Mouse (Mus musculus) intestine, postnatal 0 days (tissue): ENCODE data around the gene Thy1. TPM values are rescaled to one million over a fixed set of nuclear protein-coding genes. Genes with fewer than 3 reads are reported as not detected.

Source experiments
- ATAC-seq: fragments of 200-750 bp; cut with Nextera tagmentation; 2 replicates; pipeline ENCODE4 v1.8.0; 2017; ENCODE audit warnings: mild to moderate bottlenecking, moderate TSS enrichment, moderate library complexity
- H3K27ac ChIP-seq: fragments of 300-500 bp; sonication (generic); 2 replicates; pipeline ENCODE4 v1.5.1; 2014; ENCODE audit warnings: mild to moderate bottlenecking, low read depth, low read length, moderate library complexity
- H3K27me3 ChIP-seq: fragments of 300-500 bp; sonication (generic); replicated peaks from 2 replicates; pipeline ENCODE4 v1.6.1; 2014; ENCODE audit warnings: low read length, mixed read lengths; ENCODE audit not compliant: control insufficient read depth, insufficient read depth
- H3K36me3 ChIP-seq: fragments of 300-500 bp; sonication (generic); 2 replicates; pipeline ENCODE4 v1.6.1; 2014; ENCODE audit warnings: mild to moderate bottlenecking, moderate library complexity; ENCODE audit not compliant: control insufficient read depth, insufficient read depth
- H3K4me1 ChIP-seq: fragments of 300-500 bp; sonication (generic); replicated peaks from 2 replicates; pipeline ENCODE4 v1.6.1; 2014; ENCODE audit warnings: antibody characterized with exemption, low read length, mixed read lengths; ENCODE audit not compliant: control insufficient read depth, insufficient read depth
- H3K4me2 ChIP-seq: fragments of 300-500 bp; sonication (generic); replicated peaks from 2 replicates; pipeline ENCODE4 v1.6.1; 2014; ENCODE audit warnings: low read depth, mild to moderate bottlenecking, moderate library complexity
- H3K4me3 ChIP-seq: fragments of 300-500 bp; sonication (generic); 2 replicates; pipeline ENCODE4 v1.5.1; 2014; ENCODE audit warnings: low read depth, low read length
- H3K9ac ChIP-seq: fragments of 300-500 bp; sonication (generic); 2 replicates; pipeline ENCODE4 v1.6.1; 2014; ENCODE audit warnings: mild to moderate bottlenecking, low read depth, low read length
- H3K9me3 ChIP-seq: fragments of 300-500 bp; sonication (generic); 2 replicates; pipeline ENCODE4 v1.6.1; 2016; ENCODE audit warnings: mixed run types; ENCODE audit not compliant: control insufficient read depth
- CTCF ChIP-seq: sonication (generic); IDR thresholded peaks from 2 replicates; pipeline ENCODE4 v1.5.1; 2016; ENCODE audit warnings: low read depth, mild to moderate bottlenecking, control low read depth, antibody characterized with exemption, moderate library complexity
- WGBS: fragments of 180-500 bp; shearing (Covaris S2); extraction: QIAGEN DNeasy Blood & Tissue Kit; methylation state at CpG from one replicate; pipeline ENCODE4 v1.1.7; 2014; 5-methylcytosine and 5-hydroxymethylcytosine counted together
- polyA plus RNA-seq: library from polyadenylated mRNA; unstranded; fragments of >200 nt; fragmentation: Nextera tagmentation; extraction: Ambion mirVana; gene quantifications from 2 replicates; pipeline ENCODE4 v1.2.1, GENCODE M21; 2015

Thy1 gene
- polyA plus RNA-seq, 1 experiment from 2014 or later: 4.9 TPM

DNA sequence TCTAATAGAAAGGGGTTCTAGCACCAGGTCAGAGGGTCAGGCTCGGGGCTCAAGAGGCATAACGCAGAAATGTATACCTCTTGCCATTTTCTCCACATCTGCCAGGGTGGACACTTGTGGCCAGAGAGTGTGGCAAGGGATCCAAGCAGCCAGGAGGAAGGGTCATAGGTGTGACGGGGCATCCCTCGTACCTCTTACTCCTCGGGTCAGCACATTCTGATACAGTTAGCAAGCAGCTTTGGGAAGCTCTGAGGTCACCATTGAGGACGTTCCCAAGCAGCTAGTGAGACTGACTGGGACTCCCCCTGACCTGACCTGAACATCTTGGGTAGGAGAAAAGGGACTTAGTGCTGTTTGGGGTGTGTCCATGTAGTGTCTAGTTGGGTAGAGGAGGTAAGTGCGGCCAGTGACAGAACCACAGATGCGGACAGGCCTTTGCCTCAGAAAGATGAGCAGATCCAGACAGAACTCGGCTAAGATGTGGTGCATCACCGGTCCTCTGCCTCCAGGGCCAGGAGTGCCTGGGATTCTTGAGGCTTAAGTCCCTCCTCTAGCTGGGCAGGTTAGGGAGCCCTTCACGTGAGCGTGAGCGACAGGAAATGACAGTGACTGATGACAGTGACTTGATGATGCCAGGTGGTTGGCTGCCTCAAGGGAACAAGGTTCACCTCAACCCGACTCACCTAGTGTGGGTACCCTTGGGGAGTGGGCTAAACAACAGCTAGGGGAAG is 27.1 kb downstream of the Thy1 start:
- no peaks in the 10 kb centered on the region for H3K4me1 ChIP-seq
- no peaks in the 10 kb centered on the region for H3K9me3 ChIP-seq
- H3K36me3 ChIP-seq: no peaks in the 10 kb centered on the region
- ATAC-seq: no peak
- no peak overlapping the region for H3K27ac ChIP-seq
- H3K9ac ChIP-seq: no peak overlapping the region
- H3K4me2 ChIP-seq: no peak overlapping the region
- WGBS: 72% methylated on average over 14 of the region's 14 CpGs
- no peaks in the 10 kb centered on the region for H3K27me3 ChIP-seq
- no peak overlapping the region for H3K4me3 ChIP-seq
- TF ChIP-seq CTCF: no peak

- Histone ChIP-seq H3K9me3 (no peaks in the 10 kb centered on the region), H3K4me2 (no peak overlapping the region), H3K4me1 (no peaks in the 10 kb centered on the region), H3K27me3 (no peaks in the 10 kb centered on the region), H3K27ac (no peak overlapping the region), H3K4me3 (no peak overlapping the region), H3K9ac (no peak overlapping the region), H3K36me3 (no peaks in the 10 kb centered on the region)
- 50% methylated on average over 8 of the region's 8 CpGs for WGBS
- ATAC-seq: no peak
- no peak for TF ChIP-seq CTCF
These were observed 27.7 kb downstream of the Thy1 start for GRCm38 (mm10) chr9:44070844-44071231.

GRCm38 (mm10) chr9:44071914-44072598 is 28.9 kb downstream of the Thy1 start:
- Histone ChIP-seq H3K27ac (no peak overlapping the region), H3K4me2 (no peak overlapping the region), H3K9ac (no peak overlapping the region), H3K36me3 (no peaks in the 10 kb centered on the region), H3K4me1 (no peaks in the 10 kb centered on the region), H3K4me3 (no peak overlapping the region), H3K9me3 (no peaks in the 10 kb centered on the region), H3K27me3 (no peaks in the 10 kb centered on the region)
- TF ChIP-seq CTCF: no peak
- no peak for ATAC-seq
- 49% methylated on average over 11 of the region's 11 CpGs for WGBS

- Histone ChIP-seq H3K9ac (no peak overlapping the region), H3K4me3 (no peak overlapping the region), H3K4me2 (no peak overlapping the region), H3K27ac (no peak overlapping the region), H3K36me3 (no peaks in the 10 kb centered on the region), H3K27me3 (no peaks in the 10 kb centered on the region), H3K9me3 (no peaks in the 10 kb centered on the region), H3K4me1 (no peaks in the 10 kb centered on the region)
- no peak for ATAC-seq
- WGBS: 37% methylated on average over 4 of the region's 4 CpGs
- no peak for TF ChIP-seq CTCF
These were observed 29.4 kb downstream of the Thy1 start for GRCm38 (mm10) chr9:44072599-44072915.

DNA sequence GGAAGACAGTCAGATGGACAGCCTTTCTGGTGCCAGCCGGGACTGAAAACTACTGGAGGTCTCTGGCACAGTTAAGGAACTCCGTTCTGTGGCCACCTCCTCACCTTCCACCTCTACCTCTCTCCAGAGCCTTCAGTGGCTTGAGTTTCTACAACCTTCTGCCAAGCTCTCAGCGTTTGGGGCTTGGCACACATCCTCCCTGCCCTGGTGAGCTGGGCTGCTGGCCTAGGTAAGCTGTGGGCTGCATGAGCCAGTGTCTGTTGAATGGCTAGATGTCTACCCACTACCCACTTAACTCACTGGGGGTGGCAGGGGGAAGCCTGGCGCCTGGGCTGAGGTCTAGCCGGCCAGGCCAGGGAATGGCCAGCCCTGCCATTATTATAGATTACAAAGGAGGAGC is 29.9 kb downstream of the Thy1 start:
- Histone ChIP-seq H3K27me3 (no peaks in the 10 kb centered on the region), H3K4me1 (no peaks in the 10 kb centered on the region), H3K4me2 (no peak overlapping the region), H3K9me3 (no peaks in the 10 kb centered on the region), H3K36me3 (no peaks in the 10 kb centered on the region), H3K9ac (no peak overlapping the region), H3K27ac (no peak overlapping the region), H3K4me3 (no peak overlapping the region)
- 77% methylated on average over 5 of the region's 5 CpGs for WGBS
- no peak for TF ChIP-seq CTCF
- ATAC-seq: no peak

GRCm38 (mm10) chr9:44074395-44075275 is 31.5 kb downstream of the Thy1 start:
- H3K4me2 ChIP-seq: no peak overlapping the region
- peaks cover 2% of the 10 kb centered on the region; the same call in 1 of the 2 replicates for H3K4me1 ChIP-seq
- H3K36me3 ChIP-seq: no peaks in the 10 kb centered on the region
- no peak overlapping the region for H3K9ac ChIP-seq
- TF ChIP-seq CTCF: peak; percentile 66
- no peaks in the 10 kb centered on the region for H3K9me3 ChIP-seq
- H3K27me3 ChIP-seq: no peaks in the 10 kb centered on the region
- no peak overlapping the region for H3K4me3 ChIP-seq
- no peak for ATAC-seq
- no peak overlapping the region for H3K27ac ChIP-seq
- 63% methylated on average over 9 of the region's 9 CpGs for WGBS
